Mouse (Mus musculus): Measurements from ENCODE around the gene Dynlt1b. TPM values are rescaled to one million over a fixed set of nuclear protein-coding genes. Genes with fewer than 3 reads are reported as not detected.
A peak's percentile ranks its signal among the peaks of the same experiment; 100 is the strongest.
"Not testable (repeated sequence)": the region's sequence is repeated elsewhere in the genome, so short reads cannot be mapped to it uniquely, and the experiment has no call there.

The Dynlt1b gene
- polyA plus RNA-seq, 2 experiments: 130 to 254 TPM

GRCm38 (mm10) chr17:6475270-6475669 is 45.4 kb downstream of the Dynlt1b start:
- not testable (repeated sequence) for H3K4me1 ChIP-seq (replicated peaks; ENCODE audit: control insufficient read depth in 2 of 2, insufficient read depth in 2 of 2, low read length in 1 of 2); H3K27me3 ChIP-seq (ENCODE audit: control insufficient read depth, insufficient read depth, low read length); H3K9ac ChIP-seq (replicated peaks); H3K4me2 ChIP-seq (ENCODE audit: low read depth); DNase-seq (ENCODE audit: low read depth in 3 of 3, low spot score in 3 of 3); H3K36me3 ChIP-seq (replicated peaks; ENCODE audit: control insufficient read depth, insufficient read depth, low read depth); H3K27ac ChIP-seq; H3K9me3 ChIP-seq (ENCODE audit: control insufficient read depth, low read length); H3K4me3 ChIP-seq (ENCODE audit: insufficient read depth in 1 of 2, low read depth in 2 of 2, low read length in 2 of 2); ATAC-seq (ENCODE audit: insufficient read depth)
- WGBS (ENCODE audit: insufficient replicate concordance): 67% methylated on average over 6 of the region's 6 CpGs

- peak overlapping the region; percentile 78 for H3K4me2 ChIP-seq (ENCODE audit: low read depth)
- H3K36me3 ChIP-seq (replicated peaks; ENCODE audit: control insufficient read depth, insufficient read depth, low read depth); H3K4me1 ChIP-seq (replicated peaks; ENCODE audit: control insufficient read depth in 2 of 2, insufficient read depth in 2 of 2, low read length in 1 of 2); H3K4me3 ChIP-seq (ENCODE audit: insufficient read depth in 1 of 2, low read depth in 2 of 2, low read length in 2 of 2); H3K9ac ChIP-seq (replicated peaks); H3K27ac ChIP-seq; H3K9me3 ChIP-seq (ENCODE audit: control insufficient read depth, low read length); DNase-seq (ENCODE audit: low read depth in 3 of 3, low spot score in 3 of 3); ATAC-seq (ENCODE audit: insufficient read depth); H3K27me3 ChIP-seq (ENCODE audit: control insufficient read depth, insufficient read depth, low read length): not testable (repeated sequence)
- 40% methylated on average over 7 of the region's 7 CpGs for whole genome bisulfite sequencing (ENCODE audit: insufficient replicate concordance)
Observed at GRCm38 (mm10) chr17:6475913-6476312, 46.0 kb downstream of the Dynlt1b start.

GRCm38 (mm10) chr17:6476495-6476947 is 46.6 kb downstream of the Dynlt1b start:
- WGBS (ENCODE audit: insufficient replicate concordance): under 1% methylated on average over 45 of the region's 45 CpGs
- not testable (repeated sequence) for H3K27ac ChIP-seq

GRCm38 (mm10) chr17:6477026-6477425 is 47.1 kb downstream of the Dynlt1b start:
- not testable (repeated sequence) for H3K27me3 ChIP-seq (ENCODE audit: control insufficient read depth, insufficient read depth, low read length); H3K9me3 ChIP-seq (ENCODE audit: control insufficient read depth, low read length); DNase-seq (ENCODE audit: low read depth in 3 of 3, low spot score in 3 of 3); H3K9ac ChIP-seq (replicated peaks); H3K36me3 ChIP-seq (replicated peaks; ENCODE audit: control insufficient read depth, insufficient read depth, low read depth); H3K4me1 ChIP-seq (replicated peaks; ENCODE audit: control insufficient read depth in 2 of 2, insufficient read depth in 2 of 2, low read length in 1 of 2); H3K27ac ChIP-seq
- under 1% methylated on average over 31 of the region's 42 CpGs for WGBS (ENCODE audit: insufficient replicate concordance)
- Histone ChIP-seq H3K4me3 (ENCODE audit: insufficient read depth in 1 of 2, low read depth in 2 of 2, low read length in 2 of 2) (peak overlapping the region; percentile 61 to 69), H3K4me2 (ENCODE audit: low read depth) (peak overlapping the region; percentile 78)
- peak; percentile 56 for ATAC-seq (ENCODE audit: insufficient read depth)

More at GRCm38 (mm10) chr17:6476495-6476947, 46.6 kb downstream of the Dynlt1b start:
- H3K4me2 ChIP-seq (ENCODE audit: low read depth): peak overlapping the region; percentile 78
- H3K36me3 ChIP-seq (replicated peaks; ENCODE audit: control insufficient read depth, insufficient read depth, low read depth); H3K9me3 ChIP-seq (ENCODE audit: control insufficient read depth, low read length); H3K27me3 ChIP-seq (ENCODE audit: control insufficient read depth, insufficient read depth, low read length); DNase-seq (ENCODE audit: low read depth in 3 of 3, low spot score in 3 of 3); H3K4me1 ChIP-seq (replicated peaks; ENCODE audit: control insufficient read depth in 2 of 2, insufficient read depth in 2 of 2, low read length in 1 of 2): not testable (repeated sequence)
- H3K9ac ChIP-seq (replicated peaks): peak overlapping the region; percentile 58
- peak overlapping the region; percentile 49 to 61 for H3K4me3 ChIP-seq (ENCODE audit: insufficient read depth in 1 of 2, low read depth in 2 of 2, low read length in 2 of 2)
- peak; percentile 48; the same call in 1 of the 2 replicates for ATAC-seq (ENCODE audit: insufficient read depth)

GRCm38 (mm10) chr17:6480855-6481589 is 51.1 kb downstream of the Dynlt1b start:
- H3K4me1 ChIP-seq (replicated peaks; ENCODE audit: control insufficient read depth in 2 of 2, insufficient read depth in 2 of 2, low read length in 1 of 2); H3K9me3 ChIP-seq (ENCODE audit: control insufficient read depth, low read length); ATAC-seq (ENCODE audit: insufficient read depth); H3K27me3 ChIP-seq (ENCODE audit: control insufficient read depth, insufficient read depth, low read length); H3K9ac ChIP-seq (replicated peaks); H3K27ac ChIP-seq; H3K36me3 ChIP-seq (replicated peaks; ENCODE audit: control insufficient read depth, insufficient read depth, low read depth); DNase-seq (ENCODE audit: low read depth in 3 of 3, low spot score in 3 of 3); H3K4me2 ChIP-seq (ENCODE audit: low read depth); H3K4me3 ChIP-seq (ENCODE audit: insufficient read depth in 1 of 2, low read depth in 2 of 2, low read length in 2 of 2): not testable (repeated sequence)
- 55% methylated on average over 4 of the region's 7 CpGs for WGBS (ENCODE audit: insufficient replicate concordance)

- H3K4me2 ChIP-seq (ENCODE audit: low read depth): not testable (repeated sequence)
Observed at GRCm38 (mm10) chr17:6481590-6481963, 51.7 kb downstream of the Dynlt1b start.

GRCm38 (mm10) chr17:6482248-6482647 is 52.3 kb downstream of the Dynlt1b start:
- not testable (repeated sequence) for H3K27ac ChIP-seq; DNase-seq (ENCODE audit: low read depth in 3 of 3, low spot score in 3 of 3); ATAC-seq (ENCODE audit: insufficient read depth); H3K27me3 ChIP-seq (ENCODE audit: control insufficient read depth, insufficient read depth, low read length); H3K4me3 ChIP-seq (ENCODE audit: insufficient read depth in 1 of 2, low read depth in 2 of 2, low read length in 2 of 2); H3K36me3 ChIP-seq (replicated peaks; ENCODE audit: control insufficient read depth, insufficient read depth, low read depth); H3K9me3 ChIP-seq (ENCODE audit: control insufficient read depth, low read length); H3K4me1 ChIP-seq (replicated peaks; ENCODE audit: control insufficient read depth in 2 of 2, insufficient read depth in 2 of 2, low read length in 1 of 2); H3K9ac ChIP-seq (replicated peaks); H3K4me2 ChIP-seq (ENCODE audit: low read depth)
- WGBS (ENCODE audit: insufficient replicate concordance): 64% methylated on average over 7 of the region's 8 CpGs

More at GRCm38 (mm10) chr17:6481590-6481963, 51.7 kb downstream of the Dynlt1b start:
- H3K27me3 ChIP-seq (ENCODE audit: control insufficient read depth, insufficient read depth, low read length); H3K9ac ChIP-seq (replicated peaks); H3K36me3 ChIP-seq (replicated peaks; ENCODE audit: control insufficient read depth, insufficient read depth, low read depth); H3K4me3 ChIP-seq (ENCODE audit: insufficient read depth in 1 of 2, low read depth in 2 of 2, low read length in 2 of 2); ATAC-seq (ENCODE audit: insufficient read depth); H3K27ac ChIP-seq; H3K4me1 ChIP-seq (replicated peaks; ENCODE audit: control insufficient read depth in 2 of 2, insufficient read depth in 2 of 2, low read length in 1 of 2); DNase-seq (ENCODE audit: low read depth in 3 of 3, low spot score in 3 of 3); H3K9me3 ChIP-seq (ENCODE audit: control insufficient read depth, low read length): not testable (repeated sequence)
- 69% methylated on average over 12 of the region's 12 CpGs for WGBS (ENCODE audit: insufficient replicate concordance)

Measured in liver, embryonic 14.5 days (tissue).